Mouse (Mus musculus) embryo, embryonic 11 days (tissue): ENCODE measurements at regions not wholly inside any gene's neighbourhood (a gene's known extent, or its start where the extent isn't known, plus 50 kb on each side); places are given as distances from the start of the nearest gene placed in this dataset.
"Not testable (repeated sequence)": the region's sequence is repeated elsewhere in the genome, so short reads cannot be mapped to it uniquely, and the experiment has no call there.

Source experiments
- DNase-seq: peaks from one replicate; pipeline ENCODE4 v3.0.0-alpha.2; 2015

- no peak for DNase-seq
Measured at GRCm38 (mm10) chr6:79619991-79620390, 197.7 kb upstream of the Gm20594 start.

GRCm38 (mm10) chr6:79631683-79632082, 186.0 kb upstream of the Gm20594 start:
- DNase-seq: not testable (repeated sequence)

- DNase-seq: peak; percentile 7
Measured at GRCm38 (mm10) chr6:79651286-79651685, 166.4 kb upstream of the Gm20594 start.
